Mouse (Mus musculus): Measurements from ENCODE around the gene Gm28043. TPM values are rescaled to one million over a fixed set of nuclear protein-coding genes. Genes with fewer than 3 reads are reported as not detected.

Gene Gm28043
- total RNA-seq, 2 experiments from 2014 or later, result 3.0 to 3.2 TPM

DNA sequence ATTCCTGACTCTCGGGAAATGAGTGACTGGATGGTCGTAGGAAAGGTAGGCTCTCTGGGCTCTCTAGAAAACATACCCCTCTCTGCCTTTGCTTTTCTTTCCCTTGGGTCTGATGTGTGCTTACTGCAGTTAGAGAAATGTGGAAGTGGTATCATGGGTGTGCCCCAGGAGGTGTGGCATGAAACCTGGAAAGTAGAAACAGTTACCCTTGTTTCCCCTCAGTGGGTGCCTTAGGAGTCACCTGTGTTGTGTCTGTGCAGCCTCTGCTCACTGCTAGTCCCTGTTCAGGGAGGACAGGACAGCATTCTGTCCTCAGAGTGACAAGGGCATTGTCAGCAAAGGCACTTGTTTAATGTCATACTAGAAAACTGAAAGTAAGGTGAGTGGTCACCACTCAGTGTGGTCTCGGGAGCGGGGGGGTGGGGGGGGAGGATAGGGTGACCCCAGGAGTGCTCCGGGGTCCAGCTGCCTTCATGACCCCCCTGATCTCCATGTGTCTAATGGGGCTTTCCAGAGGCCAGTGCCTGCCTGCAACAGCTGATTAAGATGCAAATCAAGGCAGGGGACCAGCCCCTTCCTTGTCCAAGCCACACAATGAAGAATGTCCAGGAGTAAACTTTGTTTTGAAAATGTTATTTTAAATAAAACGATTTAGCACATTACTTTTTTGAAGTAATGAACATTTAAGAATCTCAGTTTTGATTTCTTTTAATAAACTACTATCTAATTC, 64.5 kb downstream of the Gm28043 start:
- no peak for DNase-seq (ENCODE audit: low spot score in 2 of 2)

DNA sequence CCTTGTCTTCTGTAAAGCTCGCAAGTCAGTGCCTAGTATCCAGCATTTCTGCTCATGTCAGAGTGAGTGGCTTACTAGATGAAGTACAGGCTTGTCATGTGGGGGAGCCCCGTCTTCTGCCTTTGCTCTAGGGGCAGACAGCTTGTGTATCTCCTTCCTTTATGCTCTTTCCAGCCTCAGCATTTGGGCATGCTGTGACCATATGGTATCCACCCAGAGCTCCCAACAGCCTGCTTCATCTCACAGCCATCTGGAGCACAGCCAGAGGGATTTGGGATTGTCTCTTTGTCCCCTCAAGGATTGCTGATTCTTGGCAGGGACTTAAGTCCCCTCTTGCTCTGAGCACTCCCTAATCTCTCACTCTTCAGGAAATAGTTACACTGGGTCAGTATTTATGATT, 65.5 kb downstream of the Gm28043 start:
- DNase-seq (ENCODE audit: low spot score in 2 of 2), result peak in 1 of 2 experiments; percentile 60

DNA sequence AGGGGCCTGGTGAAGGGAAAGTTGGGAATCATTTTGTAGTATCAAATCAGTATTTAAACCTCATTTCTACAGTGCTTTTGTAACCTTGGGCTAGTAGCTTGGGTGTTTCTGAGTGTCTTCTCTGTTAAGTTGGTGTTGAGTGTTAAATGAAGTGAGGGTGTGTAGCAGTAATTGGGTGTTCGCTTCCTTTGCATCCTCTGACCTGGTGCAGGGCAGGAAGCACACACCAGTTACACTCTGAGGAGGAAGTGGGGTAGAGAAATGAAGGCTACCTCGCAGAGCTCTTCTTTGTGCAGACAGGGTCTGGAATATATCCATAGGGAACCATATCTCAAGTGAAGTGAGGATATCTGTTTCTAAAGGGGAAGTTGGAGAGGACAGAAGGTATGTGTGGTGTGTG, 66.2 kb downstream of the Gm28043 start:
- no peak for DNase-seq (ENCODE audit: low spot score in 2 of 2)

DNA sequence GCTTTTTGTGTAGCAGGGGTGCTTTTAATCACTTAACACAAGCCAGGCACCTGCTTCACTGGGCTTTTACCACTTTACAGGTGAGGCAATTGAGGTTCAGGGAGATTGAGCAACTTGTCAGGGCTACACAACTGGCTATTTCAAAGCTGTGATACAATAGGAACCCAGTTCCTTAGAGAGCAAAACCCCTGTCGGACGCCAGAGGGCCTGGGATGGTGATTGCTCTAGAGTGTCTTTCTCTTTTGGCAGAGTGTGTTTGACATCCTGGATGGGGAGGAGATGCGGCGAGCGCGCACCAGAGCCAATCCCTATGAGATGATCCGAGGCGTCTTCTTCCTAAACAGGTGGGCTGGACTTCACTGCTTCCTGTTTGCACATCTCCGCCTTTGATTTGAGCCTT, 67.0 kb downstream of the Gm28043 start:
- DNase-seq (ENCODE audit: low spot score in 2 of 2), result no peak

DNA sequence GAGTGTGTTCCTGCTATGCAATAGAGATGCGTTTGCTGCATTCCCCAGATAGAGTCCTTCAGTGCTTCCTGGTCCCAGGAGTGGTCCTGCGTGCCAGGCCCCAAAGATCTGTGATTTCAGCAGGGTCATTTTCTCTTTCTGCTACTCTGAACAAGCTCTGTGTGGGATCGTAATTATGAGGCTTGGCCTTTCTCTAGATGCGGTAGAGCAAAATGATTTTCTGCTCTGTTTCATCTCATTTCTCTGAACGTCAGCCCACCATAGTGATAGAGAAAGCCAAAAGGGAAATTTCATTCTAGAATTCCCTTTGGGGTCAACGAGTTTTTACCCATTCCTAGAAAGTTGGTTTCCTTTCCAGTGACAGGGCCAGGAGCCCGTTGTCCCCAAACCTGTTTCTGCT, 67.6 kb downstream of the Gm28043 start:
- DNase-seq (ENCODE audit: low spot score in 2 of 2), result no peak

DNA sequence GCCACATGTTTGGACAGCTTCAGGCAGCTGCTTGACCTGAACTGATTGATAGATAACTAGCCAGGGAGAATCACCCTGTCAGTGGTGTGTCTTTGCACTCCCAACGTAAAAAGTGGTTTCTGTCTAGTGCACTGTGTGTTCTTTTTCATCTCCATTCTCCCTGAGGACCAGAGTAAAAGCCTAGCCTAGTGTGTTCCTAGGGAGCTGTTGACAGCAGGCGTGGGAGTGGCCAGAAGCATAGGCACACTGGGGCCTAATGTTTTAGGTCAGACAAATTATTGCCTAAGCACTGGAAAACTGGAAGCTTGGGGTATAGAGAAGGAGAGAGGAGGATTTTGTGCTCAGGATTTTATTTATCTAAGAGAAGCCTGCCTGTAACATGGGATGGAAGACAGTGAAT, 68.5 kb downstream of the Gm28043 start:
- DNase-seq (ENCODE audit: low spot score in 2 of 2), result no peak

DNA sequence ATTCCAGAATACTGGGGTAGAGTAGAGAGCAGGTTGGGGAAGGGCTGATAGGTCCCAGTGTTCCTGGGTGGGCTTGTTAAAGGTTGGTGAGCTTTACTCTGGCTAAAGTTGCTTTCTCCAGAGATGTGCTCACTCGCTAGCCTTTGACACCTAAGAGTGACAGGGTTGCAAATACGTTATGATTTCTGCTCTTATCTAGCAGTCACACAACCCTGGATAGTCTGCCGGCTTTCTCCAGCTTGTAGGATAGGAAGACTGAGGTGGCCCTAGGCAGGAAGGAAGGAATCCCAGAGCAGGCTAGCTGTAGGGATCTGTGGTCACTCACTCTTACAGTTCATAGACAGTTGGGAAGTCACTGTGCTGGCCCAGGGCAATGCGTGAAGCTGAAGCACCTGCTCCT, 69.6 kb downstream of the Gm28043 start:
- DNase-seq (ENCODE audit: low spot score in 2 of 2), result no peak

DNA sequence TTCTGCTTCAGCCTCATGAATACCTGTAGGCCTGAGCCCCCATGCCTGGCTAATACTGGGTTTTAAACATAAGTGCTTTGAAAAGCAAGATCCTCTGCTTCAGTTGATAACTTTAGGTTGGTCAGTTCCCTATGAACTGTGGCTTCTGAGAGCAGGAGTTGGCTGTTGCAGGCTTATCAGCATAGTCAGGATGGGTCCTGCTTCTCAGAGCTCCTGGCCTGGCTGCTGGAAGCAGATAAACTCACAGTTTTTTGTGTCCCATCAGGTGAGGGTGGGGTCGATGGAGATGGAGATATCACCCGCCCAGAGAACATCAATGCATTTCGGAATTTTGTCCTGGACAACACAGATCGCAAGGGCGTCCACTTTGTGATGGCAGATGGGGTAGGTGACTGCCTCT, 72.1 kb downstream of the Gm28043 start:
- DNase-seq (ENCODE audit: low spot score in 2 of 2), result no peak

DNA sequence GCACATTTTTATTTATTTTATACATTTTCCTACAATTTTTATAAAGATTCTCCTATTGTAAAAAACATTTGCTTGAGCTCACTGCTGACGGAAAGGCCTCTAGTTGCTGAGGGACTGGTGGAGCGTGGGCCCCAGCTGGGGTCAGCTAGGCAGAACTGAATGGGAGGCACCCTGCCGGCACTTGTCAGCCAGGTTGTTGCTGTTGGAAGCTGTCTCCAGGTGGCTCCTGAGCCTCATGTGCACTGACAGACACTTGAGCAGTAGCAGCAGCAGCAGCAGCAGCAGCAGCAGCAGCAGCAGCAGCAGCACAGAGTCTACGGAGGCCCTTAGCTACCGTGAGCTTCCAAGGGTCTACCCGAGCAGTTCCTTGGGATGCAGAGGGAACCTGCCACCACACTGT, 72.7 kb downstream of the Gm28043 start:
- no peak for DNase-seq (ENCODE audit: low spot score in 2 of 2)

DNA sequence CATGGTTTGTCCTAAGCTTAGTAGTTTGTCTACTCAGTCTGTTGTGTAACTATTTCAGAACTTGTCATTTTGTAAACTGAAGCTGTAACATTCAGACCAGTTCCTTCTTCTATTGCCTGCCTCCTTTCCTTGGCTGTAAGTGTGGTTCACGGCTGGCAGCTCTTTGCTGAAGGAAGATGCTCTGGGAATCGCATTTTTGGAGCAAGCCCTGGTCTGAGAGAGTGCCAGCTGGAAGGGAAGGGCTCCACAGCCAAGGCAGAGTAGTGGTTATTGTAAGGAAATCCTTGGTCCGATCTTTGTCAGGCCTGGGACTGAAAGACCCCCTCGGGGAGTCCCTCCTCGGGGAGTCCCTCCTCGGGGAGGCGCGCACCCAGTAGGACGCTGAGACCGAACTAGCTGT, 73.9 kb downstream of the Gm28043 start:
- DNase-seq (ENCODE audit: low spot score in 2 of 2), result no peak

DNA sequence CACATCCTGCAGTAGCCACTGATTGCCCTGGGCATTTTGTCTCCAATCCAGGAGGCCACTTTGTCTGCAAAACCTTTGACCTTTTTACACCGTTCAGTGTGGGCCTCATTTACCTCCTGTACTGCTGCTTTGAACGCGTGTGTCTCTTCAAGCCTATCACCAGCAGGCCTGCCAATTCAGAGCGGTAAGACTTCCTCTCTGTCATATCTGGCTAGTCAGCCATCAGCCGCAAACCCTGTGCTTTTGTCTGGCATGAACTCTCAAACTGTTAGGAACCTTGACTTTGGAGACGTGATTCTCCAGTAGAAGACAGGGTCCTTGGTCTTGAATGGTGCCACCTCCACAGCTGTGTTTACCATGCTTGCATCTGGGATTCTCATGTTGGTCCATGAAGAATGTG, 75.6 kb downstream of the Gm28043 start:
- no peak for DNase-seq (ENCODE audit: low spot score in 2 of 2)

DNA sequence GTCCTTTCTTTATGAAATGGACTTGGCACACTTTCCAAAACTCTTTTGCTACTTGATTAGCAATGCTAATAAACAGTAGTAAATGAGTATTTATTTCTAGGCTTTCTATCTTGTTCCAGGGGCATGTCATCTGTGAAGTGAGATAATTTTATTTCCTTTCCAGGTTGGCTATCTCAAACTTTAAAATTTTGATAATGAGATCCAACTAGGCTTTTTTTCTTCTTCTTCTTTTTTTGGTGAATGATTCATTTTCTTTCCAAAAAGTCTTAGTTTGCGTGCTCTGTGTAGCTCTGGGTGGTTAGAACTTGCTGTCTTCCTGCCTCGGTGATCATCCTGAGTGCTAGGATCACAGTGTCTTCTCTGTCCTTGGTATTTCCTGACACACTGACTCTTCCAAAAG, 78.2 kb downstream of the Gm28043 start:
- no peak for DNase-seq (ENCODE audit: low spot score in 2 of 2)

DNA sequence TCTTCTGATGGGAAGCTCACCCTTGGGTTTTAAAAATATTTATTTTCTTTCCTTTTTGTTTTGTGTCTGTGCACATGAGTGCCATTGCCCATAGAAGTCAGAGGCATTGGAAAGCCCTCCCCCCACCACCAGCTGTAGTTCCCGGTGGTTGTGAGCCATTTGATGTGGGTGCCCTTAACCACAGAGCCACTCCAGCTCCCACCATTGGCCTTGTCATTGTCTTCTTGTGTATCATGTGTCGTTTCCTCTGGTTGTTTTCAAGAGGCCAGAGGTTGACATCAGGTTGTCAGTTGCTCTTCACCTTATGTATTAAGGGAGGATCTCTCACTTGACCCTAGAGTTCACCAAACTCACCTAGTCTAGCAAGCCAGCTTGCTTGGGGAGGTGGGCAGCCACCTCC, 78.9 kb downstream of the Gm28043 start:
- no peak for DNase-seq (ENCODE audit: low spot score in 2 of 2)

DNA sequence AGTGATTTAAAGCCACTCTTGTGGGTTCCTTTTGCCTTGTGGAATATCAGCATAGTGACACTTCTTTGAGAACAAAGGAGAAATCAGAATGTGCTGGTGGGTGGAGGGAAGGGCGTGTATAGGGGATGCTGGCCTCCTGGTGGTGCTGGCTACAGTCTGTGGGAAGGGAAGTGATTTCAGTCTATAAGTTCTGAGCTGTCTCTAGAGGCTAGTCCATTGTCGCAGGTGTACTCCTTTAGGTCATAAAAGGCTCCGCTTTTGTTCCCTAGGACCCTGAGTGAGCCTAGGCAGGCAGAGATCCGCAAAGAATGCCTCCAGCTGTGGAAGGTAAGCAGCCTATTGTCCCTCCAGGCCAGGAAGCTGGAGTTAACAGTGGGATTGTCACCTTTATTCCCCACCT, 79.8 kb downstream of the Gm28043 start:
- no peak for DNase-seq (ENCODE audit: low spot score in 2 of 2)

DNA sequence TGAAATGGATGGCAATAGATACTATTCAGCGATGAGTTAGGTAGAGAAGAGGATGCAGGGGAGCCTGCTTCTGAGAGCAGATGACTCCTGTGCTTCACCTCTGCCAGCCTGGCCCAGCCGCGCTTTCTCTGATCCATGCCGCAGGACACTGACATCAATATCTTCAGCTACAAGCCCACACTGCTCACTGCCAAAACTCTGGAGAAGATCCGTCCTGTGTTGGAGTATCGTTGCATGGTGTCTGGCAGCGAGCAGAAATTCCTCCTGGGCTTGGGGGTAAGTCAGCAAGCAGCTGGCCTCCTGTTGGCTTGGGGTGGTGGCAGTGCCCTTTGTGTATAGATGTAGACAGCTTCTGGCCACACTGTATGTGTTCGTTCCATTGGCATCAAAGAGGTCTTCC, 82.3 kb downstream of the Gm28043 start:
- DNase-seq (ENCODE audit: low spot score in 2 of 2), result no peak

DNA sequence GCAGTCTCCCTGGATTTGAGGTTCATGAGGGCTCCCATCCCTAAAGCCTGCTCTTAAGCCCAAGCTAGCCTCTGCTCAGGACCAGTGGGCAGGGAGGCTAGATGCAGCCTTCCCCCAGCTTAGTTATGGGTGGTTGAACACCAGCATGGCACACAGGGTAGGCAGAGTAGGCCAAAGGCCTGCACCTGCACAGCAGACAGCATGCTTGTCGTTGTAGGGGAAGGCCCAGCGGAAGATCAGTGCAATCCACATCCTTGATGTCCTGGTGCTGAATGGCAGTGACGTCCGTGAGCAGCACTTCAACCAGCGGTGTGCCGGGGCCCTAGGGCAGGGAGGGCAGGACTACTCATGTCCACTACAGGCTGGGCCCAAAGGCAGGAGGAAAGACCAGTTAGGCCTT, 83.7 kb downstream of the Gm28043 start:
- no peak for DNase-seq (ENCODE audit: low spot score in 2 of 2)

DNA sequence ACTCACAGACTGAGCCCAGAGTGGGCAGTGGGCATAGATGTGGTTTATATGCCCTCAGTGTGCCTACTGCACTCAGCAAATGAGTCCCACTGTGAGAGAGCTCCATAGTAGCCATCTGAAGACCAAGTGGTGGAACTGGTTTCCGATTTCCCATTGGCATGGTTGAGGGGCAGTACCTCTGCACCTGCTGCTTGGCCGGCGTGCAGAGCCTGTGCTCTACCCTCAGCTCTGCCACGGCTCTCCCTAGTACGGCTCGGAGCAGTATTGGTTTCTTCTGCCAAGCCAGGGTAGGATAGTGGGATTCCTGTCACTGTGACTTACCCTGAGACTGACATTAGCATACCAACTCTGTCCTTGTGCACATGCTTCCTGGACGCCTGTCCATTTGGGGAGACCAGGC, 85.9 kb downstream of the Gm28043 start:
- no peak for DNase-seq (ENCODE audit: low spot score in 2 of 2)

DNA sequence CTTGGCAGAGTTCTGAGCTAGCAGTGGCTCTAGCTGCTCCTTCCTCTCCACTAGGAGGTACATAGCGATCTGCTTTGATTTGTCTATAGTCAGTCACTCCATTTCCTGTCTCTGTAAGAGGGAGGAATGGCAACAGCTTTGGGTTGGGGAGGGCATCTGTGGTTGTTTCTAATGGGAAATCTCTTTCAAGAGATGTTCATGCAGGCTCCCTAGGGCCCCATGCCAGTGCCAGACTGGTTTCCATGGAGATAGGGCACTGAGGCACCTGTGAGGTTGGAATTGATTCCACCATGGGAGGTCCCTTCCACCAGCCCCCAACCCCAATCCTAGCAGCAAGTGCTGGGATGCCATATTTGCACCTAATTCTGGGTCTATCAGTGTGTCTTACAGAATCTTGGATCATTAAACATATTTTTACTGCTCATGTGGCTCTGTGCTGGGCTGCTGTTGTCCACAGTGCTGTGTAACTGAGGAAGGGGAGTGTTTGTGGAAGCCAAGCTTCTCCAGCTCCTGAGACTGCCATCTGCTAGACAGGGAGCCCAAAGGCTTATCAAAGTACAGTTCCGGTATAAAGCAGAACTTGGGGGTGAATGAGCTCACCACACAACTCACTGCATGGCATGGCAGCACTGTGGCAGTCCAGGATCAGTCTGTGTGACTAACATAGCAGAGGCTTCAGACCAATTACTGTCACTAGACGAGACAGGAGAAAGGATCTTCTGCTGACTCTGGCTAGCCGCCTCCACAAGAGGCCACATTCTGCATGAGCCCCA, 88.4 kb downstream of the Gm28043 start:
- DNase-seq (ENCODE audit: low spot score in 2 of 2), result peak; percentile 75 to 83

DNA sequence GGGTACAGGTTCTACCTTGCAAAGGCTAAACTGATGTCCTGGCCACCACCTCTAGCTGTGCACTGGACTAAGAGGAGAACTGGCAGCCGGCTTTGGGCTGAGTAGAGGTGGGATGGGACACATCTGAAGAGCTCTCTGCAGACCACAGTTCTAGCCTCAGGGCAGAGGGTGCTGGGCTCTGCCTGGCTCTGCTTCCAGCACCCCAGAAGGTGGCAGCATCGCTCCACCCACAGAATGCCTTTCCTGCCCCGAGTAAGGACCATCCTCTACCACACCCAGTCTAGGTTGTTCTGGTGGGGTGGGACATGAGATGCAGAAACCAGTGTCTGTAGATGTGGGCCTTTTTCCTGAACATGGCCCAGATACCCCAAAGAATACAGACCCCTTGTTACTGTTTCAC, 90.1 kb downstream of the Gm28043 start:
- DNase-seq (ENCODE audit: low spot score in 2 of 2), result peak in 1 of 2 experiments; percentile 72

DNA sequence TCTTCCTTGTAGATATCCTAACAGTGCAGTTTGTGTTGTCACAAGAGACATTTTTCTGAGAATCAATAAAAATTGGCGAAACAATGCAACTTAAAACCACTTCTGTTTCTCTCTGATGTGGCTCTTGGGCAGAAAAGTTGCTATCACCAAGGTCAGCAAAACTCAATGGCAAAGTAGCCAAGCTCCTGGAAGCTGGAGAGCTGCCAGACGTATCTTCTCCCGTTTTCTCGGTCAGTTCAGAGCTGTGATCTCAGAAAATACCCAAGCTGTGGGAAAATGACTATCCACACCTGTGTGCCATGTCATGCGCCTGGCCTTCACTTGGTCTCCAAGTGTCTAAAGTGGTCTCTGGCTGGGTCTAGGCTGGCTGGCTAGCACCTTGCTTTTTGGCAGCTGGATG, 91.2 kb downstream of the Gm28043 start:
- no peak for DNase-seq (ENCODE audit: low spot score in 2 of 2)

DNA sequence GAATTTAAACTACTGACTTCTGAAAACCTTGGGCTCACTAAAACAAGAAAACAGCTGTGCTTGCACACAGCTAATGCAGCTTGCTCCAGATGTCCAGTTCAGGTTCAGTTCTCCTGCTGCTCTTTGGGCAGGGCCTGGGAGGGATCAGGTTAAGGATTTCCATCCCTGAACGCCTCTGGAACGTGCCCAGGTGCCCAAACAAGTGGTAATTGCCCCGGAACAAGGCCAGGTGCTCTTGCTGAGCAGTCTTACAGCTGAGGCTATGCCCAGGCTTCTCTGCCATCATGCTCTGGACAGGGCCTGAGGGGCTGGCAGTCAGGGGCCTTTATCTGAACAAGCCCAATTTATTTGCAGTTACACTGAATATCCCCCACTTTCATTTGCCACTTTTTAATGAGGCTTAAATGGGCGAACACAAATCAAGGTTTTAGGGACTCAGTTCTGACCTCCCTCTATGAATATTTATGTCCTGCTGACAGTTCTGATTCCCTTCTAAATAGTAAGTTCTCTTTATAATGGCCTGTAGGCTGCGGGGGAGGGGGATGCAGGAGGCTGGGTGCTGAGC, 92.4 kb downstream of the Gm28043 start:
- DNase-seq (ENCODE audit: low spot score in 2 of 2), result no peak

DNA sequence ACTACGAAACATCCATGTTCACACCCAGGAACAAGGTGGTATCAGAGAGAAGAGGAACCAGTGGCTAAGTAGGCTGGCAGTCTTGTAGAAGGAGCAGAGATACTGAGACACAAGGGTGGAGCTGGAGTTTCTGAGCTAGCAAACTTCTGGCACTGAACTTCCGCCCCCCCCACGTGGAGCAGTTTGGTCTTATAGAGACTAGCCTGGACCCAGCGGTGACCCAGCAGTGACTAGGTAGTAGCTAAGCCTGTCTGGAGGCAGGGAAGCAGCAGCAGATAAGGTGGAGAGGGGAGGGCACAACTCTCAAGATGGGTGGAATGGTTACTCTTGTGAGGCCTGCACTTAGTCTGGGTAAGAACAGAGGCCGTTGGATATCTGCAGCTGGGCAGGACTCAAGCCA, 94.1 kb downstream of the Gm28043 start:
- no peak for DNase-seq (ENCODE audit: low spot score in 2 of 2)

Data from layer of hippocampus, adult 18-20 months (tissue).